Mouse (Mus musculus): Measurements from ENCODE around the gene Rbp2.

DNA sequence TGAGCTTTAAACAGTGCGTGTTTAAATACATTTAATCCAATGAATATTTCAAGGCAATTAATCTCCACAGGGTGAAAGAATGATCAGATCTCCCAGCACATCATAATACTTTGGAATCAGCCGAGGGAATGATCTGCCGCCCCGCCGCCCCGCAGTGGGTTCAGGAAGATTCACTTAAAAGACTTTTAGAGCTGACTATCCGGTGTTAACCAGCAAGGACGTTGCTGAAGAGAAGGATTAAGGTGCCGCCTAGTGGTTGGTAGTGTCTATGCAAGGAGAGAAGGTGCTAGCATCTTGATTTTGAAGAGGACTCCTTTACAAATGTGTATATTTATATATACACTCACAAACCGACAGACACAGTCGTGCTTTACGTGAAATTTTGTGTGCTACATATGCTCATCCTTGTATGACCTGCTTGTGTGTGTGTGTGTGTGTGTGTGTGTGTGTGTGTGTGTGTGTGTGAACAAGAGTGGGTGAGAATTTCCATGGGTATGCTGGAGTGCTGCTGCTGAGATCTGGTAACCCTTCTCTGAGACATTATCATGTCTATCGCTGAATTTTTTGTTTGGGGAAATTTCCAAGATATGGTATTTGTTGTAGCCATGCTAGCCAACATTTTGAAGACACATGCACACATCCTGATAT, 52.9 kb downstream of the Rbp2 start:
- TF ChIP-seq CTCF (IDR thresholded peaks at IDR 0.05) (peak; percentile 91), EP300 (IDR thresholded peaks at IDR 0.05) (no peak)
